Mouse (Mus musculus) gastrocnemius, adult 2 months (tissue): ENCODE results near the gene Ndufv2. TPM values are rescaled to one million over a fixed set of nuclear protein-coding genes. Genes with fewer than 3 reads are reported as not detected.
A peak's percentile ranks its signal among the peaks of the same experiment; 100 is the strongest.

Source experiments
- DNase-seq: peaks from one replicate; pipeline ENCODE4 v3.0.0; 2022
- H3K27ac ChIP-seq: fragments of 200-600 bp; 2 replicates; pipeline ENCODE4 v1.8.1; 2022; ENCODE audit warnings: mild to moderate bottlenecking
- H3K4me3 ChIP-seq: fragments of 200-600 bp; 2 replicates; pipeline ENCODE4 v1.8.1; 2022; ENCODE audit warnings: mild to moderate bottlenecking, moderate library complexity
- CTCF ChIP-seq: fragments of 200-600 bp; IDR thresholded peaks from 2 replicates; pipeline ENCODE4 v1.8.1; 2022; ENCODE audit warnings: antibody characterized with exemption, mild to moderate bottlenecking, moderate library complexity
- intact Hi-C: fragments of 180-260 bp; cut with DNase I; formaldehyde crosslinking; loops from one replicate; pipeline ENCODE4 v1.15.1; 2025
- long read RNA-seq, 2 experiments: library from polyadenylated mRNA; stranded (forward); transcript quantifications; one replicate each; pipeline ENCODE4 v2.0.0; 2021
- total RNA-seq, 2 experiments: library from RNA; stranded (reverse); gene quantifications; 2 replicates each; pipeline ENCODE4 v1.2.3; 2021

Ndufv2 gene
- total RNA-seq = 100 to 1,000 TPM; 610 to 870 TPM
- long read RNA-seq, experiment 1, transcript Ndufv2-203 (8 exons, 1,697 nt) = major isoform, 868 of 926 reads
- long read RNA-seq, experiment 1, partial matches to known transcripts = 13 of 926 reads
- long read RNA-seq, experiment 1, other reads (novel, unspliced or antisense) = 45 of 926 reads
- long read RNA-seq, experiment 2, transcript Ndufv2-203 (8 exons, 1,697 nt) = major isoform, 873 of 933 reads
- long read RNA-seq, experiment 2, partial matches to known transcripts = 12 of 933 reads
- long read RNA-seq, experiment 2, other reads (novel, unspliced or antisense) = 48 of 933 reads

GRCm38 (mm10) chr17:66101380-66102330, at the start of gene Ndufv2:
TSS of gene Ndufv2 (minus strand) at chr17:66101559.
- TF ChIP-seq CTCF = peak; percentile 89
- peak; percentile 97 for DNase-seq

GRCm38 (mm10) chr17:66131212-66131611, 29.9 kb upstream of the Ndufv2 start:
- no peak overlapping the region for H3K4me3 ChIP-seq
- no peak for DNase-seq
- intact Hi-C loops = no loop called here
- no peak for TF ChIP-seq CTCF
- H3K27ac ChIP-seq = no peak overlapping the region

More at GRCm38 (mm10) chr17:66101380-66102330, at the start of gene Ndufv2:
- intact Hi-C loops = loop anchor here (2.0 to 10.0 kb wide), 4 partner anchors 25 to 487 kb away; partner anchors contain the start of genes Ankrd12 and Vapa
- Histone ChIP-seq H3K4me3 (peak within 1 kb of the TSS; percentile 97), H3K27ac (peak within 1 kb of the TSS; percentile 98)

- DNase-seq = no peak
- Histone ChIP-seq H3K27ac (no peak overlapping the region), H3K4me3 (no peak overlapping the region)
- TF ChIP-seq CTCF = no peak
- intact Hi-C loops = no loop called here
These were observed 29.0 kb upstream of the Ndufv2 start for GRCm38 (mm10) chr17:66130371-66130770.

- H3K4me3 ChIP-seq = no peak overlapping the region
- no peak overlapping the region for H3K27ac ChIP-seq
- intact Hi-C loops = no loop called here
- DNase-seq = no peak
- no peak for TF ChIP-seq CTCF
These were observed 23.9 kb upstream of the Ndufv2 start for GRCm38 (mm10) chr17:66125211-66125610.

- H3K27ac ChIP-seq = peak overlapping the region; percentile 87
- TF ChIP-seq CTCF = no peak
- H3K4me3 ChIP-seq = peak overlapping the region; percentile 91
- DNase-seq = no peak
- intact Hi-C loops = no loop called here
These were observed 22.7 kb upstream of the Ndufv2 start for GRCm38 (mm10) chr17:66123816-66124610.

- TF ChIP-seq CTCF = no peak; the same call in 1 of the 2 replicates
- peak; percentile 96 for DNase-seq
- Histone ChIP-seq H3K4me3 (peak within 1 kb of the TSS; percentile 91), H3K27ac (peak within 1 kb of the TSS; percentile 87)
- intact Hi-C loops = no loop called here
These were observed 21.9 kb upstream of the Ndufv2 start, which contains the start of gene Ddx11 for GRCm38 (mm10) chr17:66123066-66123815. TSS of gene Ddx11 (plus strand) at chr17:66123520.

- no peak for DNase-seq
- Histone ChIP-seq H3K27ac (no peak overlapping the region), H3K4me3 (no peak overlapping the region)
- TF ChIP-seq CTCF = no peak
- intact Hi-C loops = no loop called here
These were observed 19.3 kb upstream of the Ndufv2 start for GRCm38 (mm10) chr17:66120701-66121100.

GRCm38 (mm10) chr17:66118991-66119390, 17.6 kb upstream of the Ndufv2 start:
- TF ChIP-seq CTCF = no peak
- no peak overlapping the region for H3K4me3 ChIP-seq
- H3K27ac ChIP-seq = no peak overlapping the region
- intact Hi-C loops = no loop called here
- no peak for DNase-seq

GRCm38 (mm10) chr17:66112166-66112565, 10.8 kb upstream of the Ndufv2 start:
- peak overlapping the region; percentile 90 for H3K4me3 ChIP-seq
- DNase-seq = no peak
- TF ChIP-seq CTCF = no peak
- intact Hi-C loops = no loop called here
- H3K27ac ChIP-seq = peak overlapping the region; percentile 92

- intact Hi-C loops = no loop called here
- Histone ChIP-seq H3K27ac (peak within 1 kb of the TSS; percentile 92), H3K4me3 (peak within 1 kb of the TSS; percentile 90)
- peak; percentile 93 for DNase-seq
- TF ChIP-seq CTCF = peak; percentile 8; the same call in 1 of the 2 replicates
These were observed 10.1 kb upstream of the Ndufv2 start, which contains the start of gene Washc1 for GRCm38 (mm10) chr17:66111402-66111959. TSS of gene Washc1 (plus strand) at chr17:66111545.

- no peak for TF ChIP-seq CTCF
- intact Hi-C loops = no loop called here
- Histone ChIP-seq H3K27ac (peak overlapping the region; percentile 92), H3K4me3 (peak overlapping the region; percentile 90)
- no peak for DNase-seq
These were observed 9.4 kb upstream of the Ndufv2 start for GRCm38 (mm10) chr17:66110746-66111145.
